Mouse (Mus musculus) layer of hippocampus, adult 18-20 months (tissue): ENCODE results near the gene Gm5108. TPM values are rescaled to one million over a fixed set of nuclear protein-coding genes. Genes with fewer than 3 reads are reported as not detected.

Source experiments
- DNase-seq, 2 experiments: peaks; one replicate each; pipeline ENCODE4 v3.0.0; 2022; ENCODE audit warnings: low spot score in 2 of 2
- total RNA-seq, 2 experiments: library from RNA; stranded (reverse); gene quantifications; 2 replicates each; pipeline ENCODE4 v1.2.3; 2021

Gm5108 gene
- total RNA-seq, 2 experiments from 2014 or later, result not detected

- DNase-seq, result no peak
Measured at GRCm38 (mm10) chr5:68020870-68021269, 79.4 kb downstream of the Gm5108 start.

Other genes with a start within 250 kb of the Gm5108 start
- gene Atp8a1, start 94.2 kb upstream of the Gm5108 start, total RNA-seq, result 100 to 1,000 TPM; 170 to 193 TPM
- gene Gm21905, start 4.8 kb downstream of the Gm5108 start, total RNA-seq, result not detected
- not detected for gene Grxcr1, start 90.2 kb downstream of the Gm5108 start, total RNA-seq